Mouse (Mus musculus) neutrophil, adult 5-6 weeks (primary cell): ENCODE results near the gene Erich4. TPM values are rescaled to one million over a fixed set of nuclear protein-coding genes. Genes with fewer than 3 reads are reported as not detected.
"Not testable (repeated sequence)": the region's sequence is repeated elsewhere in the genome, so short reads cannot be mapped to it uniquely, and the experiment has no call there.

Experiments
- ATAC-seq: fragments of 151-379, 151-347 bp; 2 replicates; pipeline ENCODE4 v1.8.0; 2017; ENCODE audit warnings: mild to moderate bottlenecking, moderate TSS enrichment; ENCODE audit not compliant: insufficient number of reproducible peaks, poor library complexity, low FRiP score, severe bottlenecking; ENCODE audit errors: extremely low read depth
- total RNA-seq: library from RNA; stranded (forward); fragments of 200-1000 nt; gene quantifications from 2 replicates; pipeline ENCODE4 v1.2.3, GENCODE M21; 2017

Gene Erich4
- total RNA-seq, 1 experiment from 2014 or later: not detected

GRCm38 (mm10) chr7:25585351-25586204 is 30.1 kb downstream of the Erich4 start:
- peak; percentile 56; the same call in 1 of the 2 replicates for ATAC-seq

- ATAC-seq: no peak
Measured at GRCm38 (mm10) chr7:25584651-25585050, 31.0 kb downstream of the Erich4 start.

DNA sequence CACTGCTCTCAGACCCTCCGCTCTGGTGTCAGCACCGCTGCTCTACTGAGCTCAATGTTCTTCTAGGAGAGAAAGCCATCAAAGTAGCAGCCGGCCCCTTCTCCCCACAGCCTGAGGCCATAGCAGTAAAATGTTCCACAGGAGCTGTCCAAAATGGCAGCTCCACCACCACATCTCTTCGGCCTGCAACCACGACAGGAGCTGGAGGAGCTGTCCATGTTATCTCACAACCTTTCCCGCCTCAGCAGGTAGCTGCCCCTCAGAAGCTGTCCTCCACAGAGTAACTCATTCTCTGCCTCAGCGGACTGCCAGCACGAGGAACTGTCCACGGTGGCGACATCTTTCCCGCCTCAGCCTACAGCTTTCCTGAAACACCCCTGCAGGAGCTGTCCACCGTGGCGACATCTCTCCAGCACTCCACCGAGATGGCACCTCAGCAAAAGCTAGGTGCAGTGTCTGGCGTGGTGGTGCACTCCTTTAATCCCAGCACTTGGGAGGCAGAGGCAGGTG is 33.3 kb downstream of the Erich4 start:
- ATAC-seq: no peak

GRCm38 (mm10) chr7:25579441-25579840 is 36.3 kb downstream of the Erich4 start:
- ATAC-seq: no peak

- ATAC-seq: peak; percentile 99
Measured at GRCm38 (mm10) chr7:25576793-25577437, 38.8 kb downstream of the Erich4 start.

- ATAC-seq: not testable (repeated sequence)
Measured at GRCm38 (mm10) chr7:25576308-25576707, 39.4 kb downstream of the Erich4 start.

DNA sequence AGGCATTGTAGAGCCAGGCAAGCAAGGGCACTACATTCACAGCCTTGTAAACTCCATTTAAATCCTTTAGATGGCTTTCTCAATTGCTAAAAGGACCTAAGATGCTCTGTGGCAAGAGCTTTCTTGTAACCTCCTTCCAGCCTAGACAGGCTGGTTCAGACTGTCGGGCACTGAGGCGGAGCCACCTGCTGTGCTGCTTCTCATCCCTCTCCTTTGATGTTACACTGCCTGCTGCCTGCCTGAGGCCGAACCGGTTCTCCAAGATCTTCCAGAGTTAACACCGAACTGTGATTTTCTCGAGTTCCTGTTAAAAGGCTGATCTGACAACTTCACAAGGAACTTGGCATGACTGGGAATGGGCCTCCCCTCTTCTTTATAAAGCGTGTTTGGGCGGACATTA is 39.8 kb downstream of the Erich4 start:
- ATAC-seq: no peak

GRCm38 (mm10) chr7:25575105-25575504 is 40.6 kb downstream of the Erich4 start:
- ATAC-seq: no peak

GRCm38 (mm10) chr7:25573806-25574205 is 41.9 kb downstream of the Erich4 start:
- ATAC-seq: not testable (repeated sequence)

- no peak for ATAC-seq
Measured at GRCm38 (mm10) chr7:25568721-25569120, 47.0 kb downstream of the Erich4 start.

Other genes with a start within 250 kb of the Erich4 start
- not detected in 2 replicates for gene Cnfn, start 246.2 kb downstream of the Erich4 start, total RNA-seq
- 26.2 and 29.1 TPM in 2 replicates for gene Lipe, start 217.2 kb downstream of the Erich4 start, total RNA-seq
- not detected in 2 replicates for gene Cxcl17, start 203.0 kb downstream of the Erich4 start, total RNA-seq
- 74.9 and 85.3 TPM in 2 replicates for gene Ceacam1, start 138.3 kb downstream of the Erich4 start, total RNA-seq
- not detected in 2 replicates for gene Ceacam2, start 76.0 kb downstream of the Erich4 start, total RNA-seq
- gene Dmac2, start 3.5 kb upstream of the Erich4 start, total RNA-seq: 129 and 155 TPM in 2 replicates
- 31.7 and 33.4 TPM in 2 replicates for gene B3gnt8, start 10.8 kb upstream of the Erich4 start, total RNA-seq
- 34.4 and 37.0 TPM in 2 replicates for gene Bckdha, start 43.1 kb upstream of the Erich4 start, total RNA-seq
- 33.1 and 40.1 TPM in 2 replicates for gene Exosc5, start 43.3 kb upstream of the Erich4 start, total RNA-seq
- 0.70 and 4.5 TPM in 2 replicates for gene Tmem91, start 59.3 kb upstream of the Erich4 start, total RNA-seq
- gene B9d2, start 64.9 kb upstream of the Erich4 start, total RNA-seq: 41.0 and 54.8 TPM in 2 replicates
- gene Tgfb1, start 71.1 kb upstream of the Erich4 start, total RNA-seq: 66.7 and 71.3 TPM in 2 replicates
- gene Ccdc97, start 103.2 kb upstream of the Erich4 start, total RNA-seq: 30.7 and 31.9 TPM in 2 replicates
- 198 TPM in 2 replicates for gene Hnrnpul1, start 138.9 kb upstream of the Erich4 start, total RNA-seq
- 1.1 and 2.2 TPM in 2 replicates for gene Axl, start 172.8 kb upstream of the Erich4 start, total RNA-seq
- gene Cyp2s1, start 201.0 kb upstream of the Erich4 start, total RNA-seq: 1.2 and 2.8 TPM in 2 replicates